Mouse (Mus musculus) ovary, postnatal 14 days (tissue): Measurements from ENCODE around the gene 3110009E18Rik.

Experiments
- DNase-seq: peaks from one replicate; pipeline ENCODE4 v3.0.0; 2022; ENCODE audit warnings: low spot score

Gene 3110009E18Rik

DNA sequence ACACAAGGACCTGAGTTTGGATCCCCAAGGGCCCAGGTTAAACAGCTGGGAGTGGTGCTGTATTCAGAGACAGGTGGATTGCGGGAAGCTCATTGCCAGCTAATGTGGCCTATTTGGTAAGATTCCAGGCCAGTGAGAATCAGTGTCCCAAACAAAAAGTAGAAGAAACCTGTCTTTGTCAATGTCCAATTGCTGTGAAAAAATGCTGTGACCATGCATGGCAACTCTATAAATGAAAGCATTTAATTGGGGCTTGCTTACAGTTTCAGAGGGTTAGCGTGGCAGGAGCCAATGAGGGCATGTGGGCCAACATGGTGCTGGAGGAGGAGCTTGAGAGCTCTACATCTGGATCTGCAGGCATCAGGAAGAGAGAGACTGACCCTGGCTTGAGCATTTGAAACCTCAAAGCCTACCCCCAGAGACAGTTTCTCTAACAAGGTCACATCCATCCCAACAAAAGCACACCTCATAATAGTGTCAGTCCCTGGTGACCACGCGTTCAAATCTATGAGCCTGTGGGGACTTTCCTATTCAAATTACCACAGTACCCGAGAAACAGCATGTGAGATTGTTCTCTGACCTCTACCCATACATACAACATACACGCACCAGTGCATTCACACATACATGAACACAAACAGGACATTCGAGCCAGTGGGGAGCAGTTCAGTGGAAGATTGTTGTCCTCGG lies 24.7 kb downstream of the 3110009E18Rik start:
- DNase-seq: no peak

DNA sequence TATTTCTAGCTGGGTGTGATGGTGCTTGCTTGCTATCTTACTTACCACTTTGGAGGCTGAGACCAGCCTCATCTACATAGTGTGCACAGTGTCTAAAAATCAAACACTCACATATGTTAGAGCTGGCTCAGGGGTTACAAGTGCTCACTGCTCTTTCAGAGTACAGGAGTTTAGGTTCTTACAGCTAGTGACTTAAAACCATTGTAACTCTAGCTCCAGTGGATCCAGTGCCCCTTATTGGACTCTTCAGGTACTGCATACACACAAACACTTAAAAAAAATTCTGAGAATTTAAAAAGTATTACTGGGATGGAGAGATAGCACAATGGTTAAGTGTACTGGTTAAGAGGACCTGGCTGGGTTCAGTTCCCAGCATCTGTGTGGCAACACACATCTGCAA lies 26.0 kb downstream of the 3110009E18Rik start:
- DNase-seq: no peak

DNA sequence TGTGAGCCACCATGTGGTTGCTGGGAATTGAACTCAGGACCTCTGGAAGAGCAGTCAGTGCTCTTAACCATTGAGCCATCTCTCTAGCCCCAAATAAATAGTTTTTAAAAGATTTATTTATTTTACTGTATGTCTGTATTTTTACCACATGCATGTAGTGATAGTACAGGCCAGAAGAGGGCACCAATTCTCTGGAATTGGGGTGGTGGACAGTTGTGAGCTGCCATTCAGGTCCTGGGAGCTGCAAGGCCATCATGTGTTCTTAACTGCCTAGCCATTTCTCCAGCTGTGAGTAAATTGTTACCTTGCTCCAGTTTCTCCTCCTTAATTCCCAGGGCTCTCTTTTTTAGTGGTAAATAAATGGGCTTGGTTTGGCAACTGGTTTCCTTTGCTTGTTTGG lies 33.2 kb downstream of the 3110009E18Rik start:
- DNase-seq: peak; percentile 29

DNA sequence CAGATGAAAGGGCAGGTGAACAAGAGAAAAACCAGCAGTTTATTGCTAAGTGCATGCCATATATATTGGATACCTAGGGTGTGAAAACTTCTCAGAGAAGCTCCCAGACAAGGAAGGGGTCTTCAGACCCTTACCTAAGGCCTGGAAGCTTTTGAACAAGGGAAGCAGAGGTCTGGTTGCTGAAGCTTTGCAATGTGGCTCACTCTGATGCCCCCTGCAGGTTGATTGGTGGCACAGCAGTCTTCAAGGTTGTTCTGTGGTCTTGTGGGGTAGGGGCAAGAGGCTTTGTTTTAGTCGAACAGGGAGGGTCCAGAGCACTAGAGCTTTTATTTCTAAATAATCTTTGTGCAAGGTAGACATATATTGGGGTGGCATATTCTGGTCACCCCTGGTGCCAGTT lies 34.3 kb downstream of the 3110009E18Rik start:
- DNase-seq: no peak

DNA sequence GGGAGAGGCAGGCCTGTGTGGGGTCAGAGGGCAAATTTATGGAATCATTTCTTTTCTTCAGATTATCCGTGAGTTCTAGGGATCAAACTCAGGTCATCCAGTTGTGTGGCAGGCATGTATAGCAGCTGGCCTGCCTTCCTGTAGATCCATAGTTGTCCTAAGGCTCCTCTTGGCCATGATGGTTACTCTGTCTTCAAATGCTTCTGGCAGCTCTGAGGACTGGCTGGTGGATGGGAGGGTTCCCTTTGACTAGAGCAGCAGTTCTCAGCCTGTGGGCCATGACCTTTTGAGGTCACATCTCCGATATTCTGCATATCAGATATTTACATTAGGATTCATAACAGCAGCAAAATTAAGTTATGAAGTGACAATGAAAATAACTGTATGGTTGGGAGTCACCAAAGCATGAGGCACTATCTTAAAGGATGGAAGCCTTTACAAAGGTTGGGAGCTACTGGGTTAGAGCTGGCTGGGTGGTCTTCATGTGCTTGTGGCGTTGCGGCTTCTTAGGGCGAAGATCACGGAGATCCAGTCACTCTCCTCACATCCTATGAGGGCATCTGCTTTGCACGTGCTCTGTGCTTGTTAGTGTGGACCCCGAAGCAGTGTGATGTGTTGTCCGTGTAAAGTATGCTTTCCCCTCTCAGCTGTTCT lies 37.6 kb downstream of the 3110009E18Rik start:
- no peak for DNase-seq

DNA sequence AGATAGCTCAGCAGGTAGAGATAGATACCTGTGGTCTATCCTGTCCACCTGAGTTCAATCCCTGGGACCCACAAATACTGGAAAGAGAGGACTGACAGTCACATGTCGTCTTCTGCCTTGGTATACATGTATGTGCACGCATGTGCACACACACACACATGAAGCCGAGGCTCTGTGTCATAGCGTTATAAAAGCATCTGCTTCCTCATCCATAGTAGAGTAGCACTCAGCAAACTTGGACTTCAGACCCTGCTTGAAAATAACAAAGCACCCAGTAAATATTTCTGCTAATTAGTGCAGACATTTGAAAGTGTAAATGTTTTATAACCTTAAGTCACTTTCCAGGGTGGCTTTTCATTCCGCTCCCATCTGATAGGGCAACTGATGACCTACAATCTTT lies 40.5 kb downstream of the 3110009E18Rik start:
- no peak for DNase-seq

DNA sequence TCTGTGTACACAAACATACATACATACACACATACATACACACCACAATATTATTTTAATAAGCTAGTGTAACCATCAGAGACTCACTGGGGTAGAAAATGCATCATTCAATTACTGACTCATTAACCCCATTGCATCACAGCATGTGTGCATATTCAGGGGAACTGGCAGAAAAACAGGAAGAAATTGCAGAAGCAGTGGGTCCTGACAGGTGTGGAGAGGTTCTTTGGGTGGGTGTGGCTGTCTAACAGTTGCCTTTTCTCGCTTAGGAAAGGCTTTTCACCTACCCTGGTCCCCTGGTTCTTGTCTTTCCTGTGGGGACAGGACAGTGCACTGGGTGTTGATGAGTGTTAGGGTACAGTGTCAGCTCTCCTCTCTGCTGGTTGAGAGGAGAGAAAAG lies 41.6 kb downstream of the 3110009E18Rik start:
- DNase-seq: no peak

DNA sequence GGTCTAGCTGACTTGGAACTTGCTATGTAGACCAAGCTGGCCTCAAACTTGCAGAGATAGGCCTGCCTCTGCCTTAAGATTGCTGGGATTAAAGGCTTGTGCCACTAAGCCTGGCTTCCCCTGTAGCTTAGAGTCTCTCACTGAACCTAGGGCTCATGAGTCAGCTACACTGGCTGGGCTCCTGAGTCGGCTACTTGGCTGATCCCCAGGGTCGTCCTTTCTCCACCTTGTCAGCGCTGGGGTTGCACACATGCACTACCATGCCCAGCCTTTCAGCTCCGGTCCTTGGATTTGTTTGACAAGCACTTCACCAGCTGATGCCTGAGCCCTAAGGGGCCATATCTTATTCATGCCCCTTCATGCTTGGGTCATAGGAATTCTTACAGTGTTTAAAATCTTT lies 47.0 kb downstream of the 3110009E18Rik start:
- no peak for DNase-seq

DNA sequence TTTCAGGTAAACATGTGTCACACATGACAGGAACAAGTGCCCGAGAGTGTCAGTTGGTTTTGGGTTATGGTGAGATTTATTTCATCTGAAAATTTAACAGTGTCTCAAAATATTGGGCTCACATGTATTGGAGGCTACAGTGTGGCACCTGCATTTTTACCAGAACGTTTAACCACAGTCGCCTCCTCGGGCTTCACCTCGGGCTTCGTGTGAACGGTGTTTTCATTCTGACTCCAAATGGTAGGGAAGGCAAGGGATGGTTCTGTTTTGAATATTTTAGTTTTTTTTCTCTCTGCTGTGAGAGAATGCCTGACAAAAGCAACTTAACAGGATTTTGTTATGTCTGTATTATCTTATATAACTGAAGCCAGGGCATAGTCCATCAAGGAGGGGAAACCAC lies 47.7 kb downstream of the 3110009E18Rik start:
- no peak for DNase-seq

DNA sequence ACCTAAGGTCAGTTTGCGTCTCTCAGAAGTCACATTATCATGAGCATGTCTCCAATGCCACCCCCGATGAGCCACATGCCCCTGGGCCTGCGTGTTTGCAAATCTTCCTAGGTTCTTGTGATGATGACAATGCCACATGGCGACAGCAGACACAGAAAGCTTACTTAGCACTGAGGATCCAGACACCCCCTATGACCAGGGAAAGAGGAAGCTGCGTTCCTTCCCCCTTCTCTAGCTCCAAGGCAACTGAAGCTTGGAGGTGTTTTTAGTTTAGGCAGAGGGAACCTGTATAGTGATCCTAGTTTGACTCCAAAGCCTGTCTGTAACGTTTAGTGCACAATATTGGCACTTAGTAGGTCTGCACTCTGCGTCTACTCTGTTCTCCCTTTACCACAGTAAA lies 49.3 kb downstream of the 3110009E18Rik start:
- no peak for DNase-seq

DNA sequence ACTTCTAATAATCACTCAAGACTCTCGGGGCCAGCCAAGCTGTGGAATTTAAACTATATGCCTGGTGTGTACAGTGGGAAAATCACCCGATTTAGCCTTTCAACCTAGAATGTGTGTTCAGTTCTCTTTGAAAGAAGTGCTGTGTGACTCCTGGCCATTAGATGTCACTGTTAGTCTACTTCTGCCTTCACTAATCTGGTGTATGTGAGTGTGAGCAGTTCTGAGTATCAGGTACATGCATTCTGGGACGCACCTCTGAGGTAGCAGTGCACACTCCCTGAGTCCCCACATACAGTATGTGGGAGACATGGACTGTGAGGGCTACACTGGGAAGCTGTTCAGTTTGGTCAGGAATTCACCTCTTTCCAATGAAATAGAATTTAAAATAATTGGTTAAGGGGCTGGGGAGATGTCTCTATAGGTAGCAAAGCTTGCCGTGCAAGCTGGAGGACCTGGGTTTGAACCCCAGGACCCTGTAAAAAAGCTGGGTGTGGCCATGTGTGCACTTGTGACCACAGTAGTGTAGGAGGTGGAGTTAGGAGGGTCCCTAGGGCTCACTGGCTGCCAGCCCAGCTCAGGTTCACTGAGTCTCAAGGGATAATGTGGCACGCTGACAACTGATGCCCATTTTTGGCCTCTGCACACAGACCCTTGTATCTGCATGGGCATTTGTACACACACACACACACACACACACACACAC lies 51.0 kb downstream of the 3110009E18Rik start:
- DNase-seq: no peak

DNA sequence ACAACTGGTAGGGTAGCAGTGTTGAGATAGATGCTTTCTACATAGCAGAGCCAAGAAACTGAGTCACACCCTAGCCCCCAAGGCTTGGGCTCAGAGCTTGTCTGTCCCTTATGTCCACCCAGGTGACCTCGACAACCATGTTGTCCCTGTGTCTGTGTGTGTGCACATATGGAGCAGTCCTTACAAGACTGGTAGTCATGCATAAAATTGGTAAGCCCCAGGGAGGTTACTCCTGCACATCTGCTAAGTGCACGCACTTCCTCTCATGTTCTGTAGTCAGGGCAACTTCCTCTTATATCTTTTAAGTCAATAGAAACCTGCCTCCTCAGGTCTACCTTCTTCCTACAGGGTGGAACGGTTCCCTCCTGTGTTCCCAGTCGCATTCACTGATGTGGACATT lies 54.0 kb downstream of the 3110009E18Rik start:
- no peak for DNase-seq

DNA sequence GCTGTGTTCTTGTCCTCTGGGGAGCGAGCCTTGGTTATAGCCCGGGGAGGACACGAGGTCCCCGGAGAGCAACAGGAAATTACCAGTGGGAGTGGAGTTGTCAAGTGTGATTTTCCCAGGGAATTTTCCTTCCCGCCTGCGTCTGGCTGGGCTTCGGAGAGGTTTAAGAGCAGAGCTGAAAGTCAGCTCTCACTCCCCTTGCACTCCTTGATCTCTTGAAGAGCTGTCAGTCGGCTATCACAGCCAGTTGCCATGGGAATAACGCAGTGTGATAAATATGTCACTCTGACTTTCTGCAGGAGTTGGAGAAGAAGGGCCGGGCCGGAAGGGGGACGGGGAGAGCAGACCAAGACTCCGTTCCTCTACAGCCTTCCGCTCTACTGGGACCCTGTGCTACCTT lies 55.3 kb downstream of the 3110009E18Rik start:
- DNase-seq: no peak

DNA sequence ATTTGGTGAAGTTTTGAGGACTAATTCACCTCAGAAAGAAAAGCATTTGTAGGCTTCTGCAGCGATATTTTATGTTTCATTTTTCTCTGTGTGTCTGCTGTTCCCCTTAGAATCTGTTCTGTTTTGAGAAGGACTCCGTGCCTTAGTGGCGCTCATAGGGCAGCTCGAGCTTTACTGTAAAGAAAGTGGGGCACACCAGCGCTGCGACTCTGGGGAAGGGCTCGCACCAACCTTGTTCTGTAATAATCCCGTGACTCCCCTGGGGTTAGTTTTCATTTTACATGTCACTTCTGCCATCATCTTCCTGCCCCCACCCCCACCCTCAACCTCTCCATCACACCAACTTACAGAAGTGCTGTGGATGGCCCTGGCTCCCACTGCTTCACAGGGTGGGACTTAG lies 56.2 kb downstream of the 3110009E18Rik start:
- no peak for DNase-seq

DNA sequence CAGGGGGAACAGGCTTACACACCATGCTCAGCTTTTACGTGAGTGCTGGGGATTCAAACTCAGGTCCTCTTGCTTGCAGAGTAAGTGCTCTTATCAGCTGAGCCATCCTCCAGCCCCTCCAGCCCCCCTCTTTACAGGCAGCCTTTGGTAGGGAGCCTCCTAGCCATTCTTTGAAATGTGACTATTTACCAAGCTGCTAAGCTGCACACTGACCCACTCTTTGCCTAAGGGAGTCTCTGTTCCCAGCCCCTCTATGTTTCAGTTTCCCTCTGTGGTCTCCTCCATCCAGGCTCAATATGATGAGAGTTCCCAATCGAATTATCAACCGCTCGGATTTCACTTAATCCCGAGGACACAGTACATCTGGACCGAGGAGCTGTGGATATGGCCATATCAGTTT lies 65.2 kb downstream of the 3110009E18Rik start:
- no peak for DNase-seq

DNA sequence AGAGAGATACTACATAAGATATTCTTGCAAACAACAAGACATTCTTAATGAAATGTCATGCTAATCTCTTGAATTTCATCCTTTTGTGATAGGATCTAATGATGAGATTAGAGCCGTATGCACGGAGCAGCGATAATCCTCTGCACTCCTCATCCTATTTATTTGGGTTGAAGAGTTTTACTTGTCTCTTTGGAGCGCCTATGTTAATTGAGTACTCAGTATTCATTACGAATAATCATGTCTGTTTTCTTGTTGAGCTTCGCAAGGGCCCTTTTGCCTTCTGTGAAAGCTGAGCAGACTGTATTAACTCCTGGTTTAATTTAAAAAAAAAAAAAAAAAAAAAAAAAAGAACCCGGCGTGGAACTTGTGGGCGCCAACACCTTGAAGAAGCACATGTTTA lies 65.7 kb downstream of the 3110009E18Rik start:
- DNase-seq: no peak

DNA sequence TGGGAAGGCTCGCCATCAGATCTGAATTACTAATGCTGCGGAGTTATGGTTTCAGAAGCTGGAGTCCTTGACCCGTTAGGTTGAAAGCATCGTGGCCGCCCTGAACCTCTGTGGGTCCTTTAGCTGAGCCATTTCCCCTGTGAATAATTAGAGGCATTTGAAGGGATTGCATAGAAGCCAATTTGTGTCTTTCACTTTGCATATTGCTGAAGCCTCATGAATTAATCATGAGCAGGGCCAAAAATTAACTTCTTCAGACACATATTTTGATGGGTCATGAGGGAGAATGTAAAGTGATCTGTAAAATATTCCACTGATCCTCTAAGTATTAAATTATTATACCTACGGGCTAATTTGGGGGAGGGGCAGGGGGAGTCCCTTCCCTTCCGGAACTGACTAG lies 66.1 kb downstream of the 3110009E18Rik start:
- no peak for DNase-seq

DNA sequence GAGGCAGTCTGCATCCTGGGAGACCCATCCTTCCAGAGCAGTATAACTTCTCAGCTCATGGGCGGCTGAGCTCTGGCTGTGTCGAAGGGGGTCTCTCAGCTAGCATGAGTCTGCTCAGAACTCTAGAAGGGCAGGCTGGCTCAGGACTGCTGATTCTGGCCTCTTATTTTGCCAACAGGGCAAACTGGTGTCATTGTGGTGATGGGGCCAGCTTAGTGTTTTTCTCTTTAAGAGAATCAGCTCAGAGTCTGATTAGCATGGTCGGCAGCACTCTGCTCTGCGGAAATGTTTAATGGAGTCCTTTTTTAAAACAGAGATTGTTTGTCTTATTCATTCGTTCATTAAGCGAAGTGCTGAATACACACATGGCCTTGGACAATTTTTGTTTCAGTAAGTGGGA lies 68.2 kb downstream of the 3110009E18Rik start:
- no peak for DNase-seq

DNA sequence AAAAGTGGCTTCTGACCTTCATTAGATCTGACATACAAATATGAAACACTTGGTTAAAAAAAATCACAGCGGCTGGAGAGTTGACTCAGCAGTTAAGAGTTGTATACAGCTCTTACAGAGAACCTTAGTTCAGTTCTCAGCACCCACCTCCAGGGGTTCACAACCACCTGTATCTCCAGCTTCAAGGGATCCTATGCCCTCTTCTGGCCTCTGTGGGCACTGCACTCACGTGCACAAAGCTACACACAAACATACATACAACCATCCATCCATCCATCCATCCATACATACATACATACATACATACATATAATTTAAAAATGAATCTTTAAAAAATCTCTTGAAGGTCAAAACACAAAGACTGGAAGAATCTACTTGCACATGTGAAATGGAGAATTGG lies 69.3 kb downstream of the 3110009E18Rik start:
- DNase-seq: no peak

DNA sequence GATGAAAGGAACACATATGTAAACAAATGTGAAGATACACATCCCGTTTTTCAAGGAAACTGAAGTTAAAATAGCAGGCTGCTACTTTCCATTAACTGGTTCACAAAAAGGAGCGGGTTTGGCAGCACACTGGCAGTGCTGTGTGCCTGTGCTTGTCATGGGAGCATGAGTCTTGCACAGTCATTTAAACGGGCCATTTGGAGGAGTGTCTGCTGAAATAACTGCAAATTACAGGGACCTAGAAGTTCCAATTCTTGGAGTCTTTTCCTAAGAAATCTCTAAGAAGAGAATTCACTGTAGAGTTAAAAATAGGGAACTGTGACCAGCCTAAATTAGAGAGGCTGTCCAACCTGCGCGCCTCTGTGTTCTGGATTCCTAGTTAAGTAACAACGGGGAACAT lies 70.0 kb downstream of the 3110009E18Rik start:
- no peak for DNase-seq

DNA sequence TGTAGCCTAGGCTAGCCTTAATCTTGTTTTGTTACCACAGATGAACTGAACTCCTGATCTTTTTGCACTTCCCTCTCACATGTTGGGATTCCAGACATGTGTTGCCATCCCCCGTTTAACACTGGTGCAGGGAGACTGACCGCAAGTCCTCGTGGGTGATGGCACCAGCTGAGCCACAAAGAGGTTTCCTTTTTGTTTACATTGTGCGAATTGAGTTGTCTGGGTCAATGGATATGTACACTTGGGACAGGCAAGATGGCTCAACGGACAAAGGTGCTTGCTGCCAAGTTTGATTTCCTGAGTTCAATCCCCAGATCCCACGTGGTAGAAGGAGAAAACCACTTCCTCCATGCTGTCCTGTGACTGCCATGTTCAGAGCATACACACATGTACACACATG lies 71.3 kb downstream of the 3110009E18Rik start:
- no peak for DNase-seq

DNA sequence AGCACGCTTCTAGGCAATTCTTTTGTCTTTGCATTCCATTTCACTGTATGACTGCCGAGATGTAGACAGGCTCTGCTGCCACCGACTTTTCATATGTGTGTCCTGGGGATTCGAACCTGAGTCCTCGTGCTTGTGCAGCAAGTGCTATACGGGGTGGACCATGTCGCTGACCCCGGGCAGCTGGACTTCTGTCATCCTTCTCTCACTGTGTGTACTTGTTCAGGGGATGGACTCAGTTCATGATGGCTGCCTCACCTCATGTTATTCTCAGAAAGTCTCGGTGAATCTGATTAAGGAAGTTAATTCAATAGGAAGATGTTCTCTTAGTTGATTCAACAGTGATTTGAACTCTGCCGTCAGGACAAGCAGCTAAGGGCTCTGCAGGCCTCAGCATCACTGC lies 72.6 kb downstream of the 3110009E18Rik start:
- no peak for DNase-seq

DNA sequence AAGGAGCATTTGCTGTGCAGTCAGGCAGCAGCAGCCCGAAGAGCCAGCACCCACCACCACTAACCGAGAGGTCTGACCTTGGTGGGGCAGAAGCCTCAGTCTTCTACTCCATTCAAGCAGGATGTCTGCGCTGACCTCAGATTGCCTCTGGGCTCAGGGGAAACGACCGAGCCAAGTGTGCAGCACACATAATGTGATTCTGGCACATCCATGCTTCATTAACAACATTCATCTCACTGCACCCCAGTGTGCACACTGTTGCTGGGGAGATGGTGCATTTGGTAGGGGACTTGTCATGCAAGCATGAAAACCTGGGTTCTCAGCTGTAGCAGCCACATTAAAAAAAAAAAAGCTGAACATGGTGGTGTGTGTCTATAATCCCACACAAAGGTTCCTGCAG lies 75.0 kb downstream of the 3110009E18Rik start:
- DNase-seq: no peak

DNA sequence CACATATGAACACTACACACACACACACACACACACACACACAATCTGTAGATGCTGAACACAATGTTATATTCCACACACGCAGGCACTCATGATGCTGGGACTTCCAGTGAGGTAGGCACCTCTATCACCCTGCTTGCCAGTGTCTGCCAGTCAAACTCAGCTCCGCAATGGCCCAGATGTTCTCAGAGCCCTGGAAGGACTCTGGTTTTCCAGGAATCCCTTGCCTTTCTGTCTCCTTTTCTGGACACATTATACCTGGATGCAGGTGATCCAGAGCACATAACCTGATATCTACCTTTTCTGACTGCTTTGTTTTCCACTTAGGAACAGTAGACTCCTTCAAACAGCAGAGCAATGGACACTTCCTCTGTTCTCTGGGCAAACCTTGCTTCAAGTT lies 75.7 kb downstream of the 3110009E18Rik start:
- DNase-seq: no peak
